Mouse (Mus musculus): ENCODE measurements around the gene Ikzf4.
"Not testable (repeated sequence)": the region's sequence is repeated elsewhere in the genome, so short reads cannot be mapped to it uniquely, and the experiment has no call there.

- not testable (repeated sequence) for TF ChIP-seq EP300, CTCF (IDR thresholded peaks at IDR 0.05; ENCODE audit: low read depth)
Observed at GRCm38 (mm10) chr10:128615798-128616448, 29.9 kb downstream of the Ikzf4 start.
